Mouse (Mus musculus) c-Kit-negative CD71-positive TER-119-positive erythroid progenitor cells, embryonic 14.5 days (primary cell): ENCODE results near the gene Myo1e.

Experiments
- DNase-seq: peaks from one replicate; pipeline ENCODE4 v3.0.0-alpha.2; 2013; ENCODE audit warnings: low read depth, low spot score

Gene Myo1e

DNA sequence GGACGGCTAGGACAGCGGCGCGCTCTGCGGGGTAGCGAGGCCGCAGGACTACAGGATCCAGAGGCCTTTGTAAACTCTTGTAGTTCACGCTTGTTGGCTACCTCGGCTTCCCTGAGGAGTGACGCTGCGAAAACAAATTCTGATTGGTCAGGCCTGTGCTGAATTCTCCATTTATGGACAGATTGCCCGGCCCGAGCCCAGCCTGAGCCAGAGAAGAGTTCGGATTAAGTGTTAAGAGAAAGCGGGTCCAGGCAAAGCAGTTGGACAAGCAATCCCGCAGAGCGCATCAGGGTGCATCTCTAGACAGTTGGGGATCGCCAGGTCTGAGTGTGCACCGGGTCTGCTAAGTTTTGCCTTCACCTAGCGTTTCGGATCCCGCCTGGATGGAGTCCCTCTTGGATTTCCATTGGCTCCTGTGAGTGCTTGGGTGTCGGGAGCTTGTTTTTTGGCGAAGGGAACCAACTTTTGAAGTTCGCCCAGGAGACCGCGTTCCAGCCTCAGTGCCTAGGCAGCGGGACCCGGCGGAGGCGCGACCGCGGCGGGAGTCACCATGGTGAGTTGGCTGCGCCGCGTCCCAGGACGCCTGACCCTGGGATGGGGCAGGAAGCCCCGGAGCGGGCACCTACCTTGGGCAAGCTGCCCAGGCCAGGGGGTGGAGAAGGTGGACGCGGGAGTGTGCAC, at the start of gene Myo1e:
Gene Myo1e (plus strand): TSS at position 200 of the 681 bp plus-strand sequence.
- no peak for DNase-seq

DNA sequence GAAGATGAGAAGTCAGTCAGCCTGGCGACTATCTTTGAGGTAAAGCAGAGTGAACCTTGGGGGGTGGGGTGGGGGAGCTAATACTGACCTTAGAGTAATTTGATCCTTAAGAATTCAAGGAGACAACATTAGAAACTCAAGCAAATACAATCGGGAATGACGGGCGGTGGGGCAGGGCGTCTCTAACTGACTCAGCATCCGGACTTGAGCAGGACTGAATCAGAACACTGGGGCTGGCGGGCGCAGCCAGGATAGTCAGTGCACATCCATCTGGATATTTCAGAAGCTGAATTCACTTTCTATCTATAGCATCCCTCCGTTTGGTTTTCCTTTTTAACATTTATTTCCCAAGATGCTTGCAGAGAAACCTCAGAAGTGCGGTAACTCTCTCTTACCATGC, 47.1 kb upstream of the Myo1e start:
- DNase-seq: no peak

DNA sequence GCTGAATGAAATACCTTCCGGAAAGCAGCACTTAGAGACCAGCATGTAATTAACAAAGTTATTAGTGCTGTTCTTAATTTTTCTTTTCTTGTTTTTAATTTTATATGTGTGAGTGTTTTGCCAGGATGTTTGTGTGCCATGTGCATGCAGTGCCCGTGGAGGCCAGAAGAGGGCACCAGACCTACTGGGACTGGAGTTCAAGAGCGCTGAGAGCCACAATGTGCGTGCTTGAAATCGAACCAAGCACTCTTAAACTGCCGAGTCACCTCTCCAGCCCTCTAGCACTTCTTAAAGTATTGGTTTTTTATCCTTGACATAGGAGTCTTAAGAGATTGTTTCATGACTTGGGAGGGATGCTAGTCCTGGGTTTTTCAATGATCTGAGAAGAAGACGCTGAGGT, 38.2 kb upstream of the Myo1e start:
- DNase-seq: no peak

DNA sequence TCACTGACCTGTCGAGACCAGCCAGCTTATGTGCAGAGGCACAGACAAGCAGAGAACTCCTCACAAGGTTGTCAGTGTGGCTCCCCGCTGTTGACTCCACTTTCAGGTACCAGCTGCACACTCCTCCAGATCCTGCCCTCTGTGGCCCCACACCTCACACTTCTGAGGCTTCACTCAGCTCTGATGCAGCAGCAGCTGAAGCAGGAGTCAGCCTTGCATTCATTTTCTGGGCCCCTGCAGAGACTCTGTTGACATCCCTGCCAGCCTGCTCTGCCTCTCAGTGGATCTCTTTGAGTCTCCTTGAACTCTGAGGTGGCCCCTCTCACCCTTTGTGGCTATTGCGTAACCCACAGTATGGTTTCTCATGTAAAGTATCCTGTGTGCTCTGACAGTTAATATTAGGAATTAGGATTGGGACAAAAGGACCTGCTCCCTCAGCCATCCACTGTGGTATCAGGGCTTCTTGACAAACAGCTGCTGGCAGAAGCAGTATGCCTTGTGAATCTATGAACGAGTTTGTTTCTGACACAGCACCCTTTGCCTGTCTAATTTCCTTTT, 32.8 kb upstream of the Myo1e start:
- DNase-seq: no peak

DNA sequence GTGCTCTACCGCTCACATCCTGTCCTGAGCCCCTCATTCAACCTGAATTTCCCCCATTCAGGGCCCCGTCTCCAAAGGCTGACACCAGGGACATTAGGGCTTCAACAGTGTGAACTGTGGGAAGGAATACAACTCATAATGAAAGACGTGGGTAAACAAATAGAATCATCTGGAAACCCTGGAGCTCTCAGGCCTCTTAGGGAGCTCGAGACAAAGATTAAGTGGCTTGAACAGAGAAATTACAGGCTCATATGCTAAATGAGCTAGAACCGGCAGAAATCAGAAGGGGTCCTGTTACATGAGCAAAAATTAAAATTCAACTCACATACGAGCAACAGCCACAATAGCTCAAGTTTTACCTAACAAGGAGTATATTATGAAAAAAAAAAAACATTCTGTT, 32.3 kb upstream of the Myo1e start:
- DNase-seq: no peak

DNA sequence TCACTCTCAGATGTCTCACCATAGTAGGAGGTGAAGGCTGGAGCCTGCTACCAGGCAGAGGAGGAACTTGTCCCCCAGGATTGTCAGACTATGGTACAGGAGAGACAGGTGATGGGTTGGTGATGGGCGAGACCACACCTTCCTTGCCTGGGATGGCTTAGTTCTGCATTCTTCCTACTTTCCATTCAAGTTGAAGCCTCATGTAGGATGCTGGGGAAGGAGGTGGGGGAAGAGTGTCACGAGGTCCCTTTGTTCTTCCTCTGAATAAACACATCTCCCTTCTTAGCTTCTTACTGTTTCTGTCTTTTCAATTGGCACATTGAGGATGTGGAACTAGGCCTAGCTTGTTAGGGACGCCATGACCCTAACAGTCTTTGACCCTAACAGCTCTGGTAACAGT, 30.9 kb upstream of the Myo1e start:
- no peak for DNase-seq

DNA sequence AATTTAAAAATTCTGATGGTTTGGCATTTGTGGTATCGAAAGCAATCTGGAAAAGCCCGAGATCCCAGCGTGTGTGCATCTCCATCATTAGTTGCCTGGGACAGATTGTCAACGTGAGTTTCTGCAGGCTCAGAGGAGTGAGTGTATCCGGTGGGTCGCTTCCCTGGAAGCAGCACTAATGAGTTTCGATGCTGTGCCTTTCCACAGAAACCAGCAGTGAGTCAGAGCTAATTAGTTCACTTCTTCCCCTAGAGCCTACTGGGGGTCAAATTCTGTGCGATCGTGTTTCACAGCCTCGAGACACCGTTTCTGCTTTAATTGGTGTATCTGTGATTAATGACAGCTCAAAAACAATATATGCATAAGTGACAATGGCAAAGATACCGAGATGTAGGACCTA, 25.4 kb upstream of the Myo1e start:
- no peak for DNase-seq

DNA sequence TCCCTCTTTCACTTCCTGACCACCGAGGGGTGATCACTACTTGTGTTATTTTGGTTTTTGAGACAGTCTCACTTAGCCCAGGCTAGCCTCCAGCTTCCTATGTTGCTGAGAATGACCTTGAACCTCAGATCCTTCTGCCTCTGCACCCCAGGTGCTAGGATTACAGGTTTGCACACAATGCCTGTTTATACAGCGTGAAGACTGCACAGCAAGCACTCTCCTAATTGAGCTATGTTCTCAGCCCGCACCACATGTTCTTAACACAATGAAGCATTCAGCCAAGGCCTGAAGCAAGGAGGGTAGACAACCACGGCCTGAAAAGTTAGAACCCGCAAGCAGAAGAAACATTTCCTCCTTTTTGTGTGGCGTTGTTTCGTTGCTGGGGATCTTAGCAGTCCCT, 24.5 kb upstream of the Myo1e start:
- no peak for DNase-seq

DNA sequence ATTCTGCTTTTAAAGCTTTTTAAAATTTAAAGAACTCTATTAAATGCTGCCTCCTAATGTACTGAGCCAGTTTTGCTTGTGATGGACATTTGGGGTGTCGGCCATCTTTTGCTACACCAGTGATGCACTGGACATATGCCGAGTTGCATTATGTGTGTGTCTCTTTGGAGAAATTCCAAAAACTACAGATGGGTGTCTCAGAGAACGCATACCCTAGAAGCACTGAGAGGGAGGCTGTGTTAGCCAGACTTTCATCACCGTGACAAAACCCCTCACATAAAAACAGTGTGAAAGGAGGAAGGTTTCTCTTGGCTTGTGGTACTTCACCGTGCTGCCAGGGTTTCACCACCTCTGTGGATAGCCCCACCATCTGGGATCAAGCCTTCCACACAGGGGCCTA, 14.8 kb upstream of the Myo1e start:
- DNase-seq: no peak

DNA sequence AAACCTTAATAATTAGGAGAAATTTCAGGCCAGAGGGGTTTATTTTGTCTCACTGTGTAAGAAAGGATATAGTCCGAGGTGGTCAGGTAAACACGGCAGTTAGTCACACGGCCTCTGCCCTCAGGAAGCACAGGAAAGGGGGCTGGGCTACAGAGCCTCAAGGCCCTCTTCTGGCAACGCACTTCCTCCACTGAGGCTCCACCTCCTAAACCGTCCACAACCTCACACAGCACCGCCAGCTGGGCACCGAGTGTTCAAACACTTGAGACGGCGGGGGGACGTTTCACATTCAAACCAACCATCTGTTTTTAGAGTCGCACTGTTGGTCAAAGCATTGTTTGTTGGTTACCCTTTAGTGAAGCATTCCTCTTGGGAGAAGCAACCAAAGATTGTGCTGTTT, 12.5 kb upstream of the Myo1e start:
- DNase-seq: no peak

DNA sequence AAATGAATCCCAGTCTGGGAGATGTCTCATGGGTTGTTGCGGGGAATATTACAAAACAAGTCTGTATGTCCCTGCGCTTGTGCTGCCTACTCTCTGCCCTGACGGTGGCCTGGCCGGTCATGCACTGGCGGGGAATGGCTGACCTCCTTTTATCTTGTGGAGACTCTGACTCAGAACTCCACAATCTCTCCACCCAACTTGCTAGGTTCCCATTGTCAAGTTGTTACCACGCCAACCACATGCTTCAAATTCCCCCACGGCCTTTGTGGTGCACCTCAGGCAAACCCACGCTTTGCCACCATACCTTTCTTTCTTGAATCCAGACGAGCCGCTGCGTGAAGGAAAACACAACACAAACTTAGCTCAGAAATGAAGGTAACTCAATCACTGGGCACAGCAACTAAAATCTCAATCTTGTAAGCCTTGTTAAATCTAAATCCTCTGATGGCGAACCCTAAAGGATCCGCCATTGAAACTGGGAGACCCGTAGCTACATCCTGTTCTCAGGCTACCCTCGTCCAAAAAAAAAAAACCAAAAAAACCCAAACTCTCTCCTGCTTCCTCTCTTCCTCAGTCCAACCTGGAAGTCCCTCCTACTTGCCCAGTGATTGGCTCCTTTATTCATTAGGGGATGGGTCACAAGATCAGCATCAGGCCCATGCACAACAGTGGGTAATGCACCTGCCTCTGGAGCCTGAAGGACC, 10.0 kb upstream of the Myo1e start:
- DNase-seq: no peak

DNA sequence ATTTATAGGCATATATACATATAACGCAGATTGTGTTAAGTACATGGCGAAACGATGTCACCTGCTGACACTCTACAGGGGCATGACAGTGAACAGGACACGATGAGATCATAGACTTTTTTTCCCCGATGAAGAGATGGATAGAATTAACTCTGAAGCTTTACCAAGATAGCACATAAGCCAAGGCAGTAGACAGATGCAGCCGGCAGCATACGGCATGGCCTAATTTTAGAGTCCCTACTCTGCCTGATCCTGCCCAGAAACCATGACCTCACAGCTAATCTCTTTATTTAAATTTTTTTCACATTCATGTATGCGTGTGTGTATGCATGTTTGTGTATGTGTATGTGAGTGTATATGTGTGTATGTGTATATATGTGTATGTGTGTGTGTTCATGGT, 9.2 kb upstream of the Myo1e start:
- DNase-seq: no peak

DNA sequence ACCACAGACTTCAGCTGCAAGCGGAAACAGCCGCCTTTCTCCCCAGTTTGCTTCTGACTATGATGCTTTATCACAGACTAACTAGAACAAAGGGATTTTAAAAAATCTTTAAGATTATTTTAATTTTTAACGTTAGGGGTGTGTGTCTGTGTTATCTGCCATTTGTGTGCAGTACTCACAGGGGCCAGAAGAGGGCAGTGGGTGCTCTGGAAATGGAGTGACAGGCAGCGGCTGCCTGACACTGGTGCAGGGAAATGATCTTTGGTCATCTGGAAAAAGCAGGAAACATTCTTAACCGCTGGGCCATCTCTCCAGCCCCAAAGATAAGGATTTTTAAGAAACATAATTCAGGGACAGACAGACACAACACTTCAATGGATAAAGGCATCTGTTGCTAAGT, 4.4 kb upstream of the Myo1e start:
- DNase-seq: peak; percentile 5

DNA sequence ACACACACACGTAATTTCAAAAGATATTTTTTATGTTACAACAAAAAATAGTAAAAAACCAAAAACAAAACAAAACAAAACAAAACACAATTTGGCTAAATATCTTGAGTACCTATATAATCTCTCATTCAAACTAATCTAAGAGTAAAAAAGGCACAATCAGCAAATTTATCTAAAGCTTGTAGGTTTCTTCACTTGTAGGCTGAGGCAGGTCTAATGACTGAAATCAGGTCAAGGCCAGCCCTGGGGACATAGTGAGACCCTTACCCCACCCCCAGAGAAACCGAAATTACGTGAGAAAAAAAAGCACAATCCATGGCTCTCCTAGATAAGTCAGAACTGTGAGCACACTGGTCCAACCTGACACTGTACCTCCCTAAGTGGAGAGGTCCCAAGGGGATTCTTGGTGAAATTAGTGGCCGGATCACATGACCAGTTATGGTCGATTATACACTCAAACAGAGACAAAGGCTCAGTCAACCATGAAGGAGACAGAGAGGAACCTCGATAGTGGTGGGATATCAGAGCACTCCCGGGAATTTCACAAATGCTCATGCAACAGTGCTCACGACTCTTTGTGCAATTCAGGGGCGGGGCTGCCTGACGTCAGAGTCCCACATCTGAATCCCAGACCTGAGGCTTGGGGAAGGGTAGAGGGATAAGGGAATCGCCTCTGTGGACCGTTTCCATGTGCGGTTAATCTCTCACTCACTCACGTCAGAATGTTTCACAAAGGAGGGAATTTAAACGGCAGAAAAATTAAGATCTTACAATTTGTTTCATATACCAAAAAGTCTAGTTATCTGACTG, 3.7 kb upstream of the Myo1e start:
- DNase-seq: no peak

DNA sequence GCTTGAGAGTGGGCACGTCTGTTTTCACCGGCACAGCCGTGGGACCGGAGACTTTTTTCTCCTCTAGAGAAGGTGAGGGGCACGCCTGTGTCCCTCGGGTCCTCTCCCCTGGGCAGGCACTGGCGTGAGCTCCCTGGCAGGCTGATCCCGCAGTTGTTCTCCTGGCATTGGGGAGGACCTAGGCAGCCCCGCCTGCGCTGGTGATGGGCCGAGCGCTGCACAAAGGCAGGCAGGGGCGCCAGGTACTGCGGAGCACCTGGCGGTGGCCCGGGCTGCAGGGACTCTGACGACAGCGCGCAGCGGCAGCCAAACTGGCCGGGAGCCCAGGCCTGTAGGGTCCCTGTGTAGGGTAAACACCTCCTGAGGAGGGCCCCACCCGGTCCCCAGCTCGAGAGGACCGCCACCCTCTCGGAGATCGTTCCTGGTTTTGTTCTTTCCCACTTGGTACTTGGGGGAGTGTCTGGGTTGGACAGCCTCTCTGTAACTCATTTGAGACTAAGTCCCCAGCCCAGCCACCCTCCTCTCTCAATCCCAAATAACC, 901 bp downstream of the Myo1e start:
- no peak for DNase-seq

DNA sequence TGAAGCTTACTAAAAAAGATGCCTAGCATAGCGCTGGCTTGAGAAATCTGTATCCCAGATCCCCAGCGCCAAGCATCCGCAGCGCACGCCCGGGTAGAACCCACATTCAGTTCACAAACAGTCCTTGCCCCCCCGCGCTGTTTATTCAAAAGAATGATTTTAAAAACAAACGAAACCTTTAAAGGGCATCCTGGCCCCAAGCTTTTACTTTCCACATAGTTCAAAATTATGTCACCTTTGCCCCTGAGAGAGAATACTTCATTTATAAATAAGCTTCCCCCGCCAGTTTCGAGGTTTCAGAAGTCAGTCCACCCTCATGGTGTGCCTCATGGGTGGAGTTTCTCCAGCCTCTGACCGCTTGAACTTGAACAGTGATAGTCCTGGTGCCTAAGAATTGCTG, 1.6 kb downstream of the Myo1e start:
- DNase-seq: no peak

DNA sequence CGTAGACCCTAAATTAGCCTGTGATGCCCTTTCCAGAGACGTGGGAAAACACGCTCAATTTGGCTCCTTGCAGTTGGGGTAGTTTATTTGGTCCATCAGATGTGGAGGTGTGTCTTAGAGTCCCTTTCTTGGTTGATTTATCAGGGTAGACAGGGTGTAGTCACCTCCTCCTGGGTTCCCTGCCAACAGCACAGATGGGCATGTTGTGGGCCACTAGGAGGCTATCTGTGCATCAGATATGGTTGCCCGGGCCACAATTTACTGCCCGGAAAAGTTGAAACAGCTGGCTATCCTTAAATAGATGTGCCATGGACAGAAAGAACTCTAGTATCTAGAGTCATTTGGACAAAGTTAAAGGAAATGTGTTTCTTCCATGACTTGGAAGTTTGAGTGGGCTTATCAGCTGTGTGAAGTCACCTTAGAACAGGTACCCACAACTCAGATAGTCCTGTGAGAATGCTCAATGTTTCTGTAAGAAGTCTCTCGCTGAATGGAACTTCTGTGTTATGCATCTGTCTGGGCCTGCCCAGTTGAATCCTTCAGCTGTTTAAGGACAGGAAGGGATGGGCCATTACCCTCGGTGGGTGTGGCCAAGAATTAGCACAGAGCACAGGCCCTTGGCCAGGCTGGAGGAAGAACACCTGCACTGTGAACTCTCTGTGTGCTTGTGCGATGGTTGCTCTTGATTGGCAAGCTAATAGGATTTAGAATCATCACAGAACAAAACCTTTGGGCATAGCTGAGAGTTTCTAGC, 2.3 kb downstream of the Myo1e start:
- DNase-seq: no peak

DNA sequence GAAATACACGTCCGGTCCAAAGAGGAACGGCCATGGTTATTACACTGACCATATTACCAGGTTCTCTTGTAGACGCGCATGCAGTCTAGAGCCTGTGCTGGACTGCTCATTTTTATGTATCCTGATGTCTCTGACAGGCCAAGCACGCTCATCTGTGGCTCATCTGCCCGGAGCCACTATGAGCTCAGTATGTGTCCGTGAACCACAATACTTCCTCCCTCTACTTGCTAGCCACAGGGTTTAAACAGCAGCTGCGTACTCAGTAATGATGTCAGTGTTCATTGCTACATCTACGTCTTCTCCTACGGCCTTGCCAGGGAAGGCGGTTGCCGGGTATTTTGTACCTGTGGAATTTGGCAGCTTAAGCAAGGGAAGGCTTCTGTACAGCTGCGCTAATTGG, 4.5 kb downstream of the Myo1e start:
- DNase-seq: no peak

DNA sequence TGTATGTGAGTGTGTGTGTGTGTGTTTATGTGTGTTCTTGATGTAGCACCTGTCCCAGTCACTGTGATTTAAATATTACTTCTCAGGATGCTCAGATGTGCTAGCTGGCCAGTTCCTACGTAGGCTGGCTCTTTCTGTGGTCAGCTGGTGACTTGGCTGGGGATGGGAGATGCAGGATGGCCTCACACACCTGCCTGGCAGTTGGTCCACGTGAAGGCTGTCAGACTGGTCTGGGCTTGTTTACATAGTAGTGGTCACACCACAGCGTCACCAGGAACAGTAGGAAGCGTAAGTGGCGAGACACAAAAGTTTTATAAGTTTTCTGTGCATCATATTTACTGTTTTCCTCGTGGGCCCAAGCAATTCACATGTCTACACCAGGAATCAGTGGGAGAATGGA, 9.4 kb downstream of the Myo1e start:
- no peak for DNase-seq

DNA sequence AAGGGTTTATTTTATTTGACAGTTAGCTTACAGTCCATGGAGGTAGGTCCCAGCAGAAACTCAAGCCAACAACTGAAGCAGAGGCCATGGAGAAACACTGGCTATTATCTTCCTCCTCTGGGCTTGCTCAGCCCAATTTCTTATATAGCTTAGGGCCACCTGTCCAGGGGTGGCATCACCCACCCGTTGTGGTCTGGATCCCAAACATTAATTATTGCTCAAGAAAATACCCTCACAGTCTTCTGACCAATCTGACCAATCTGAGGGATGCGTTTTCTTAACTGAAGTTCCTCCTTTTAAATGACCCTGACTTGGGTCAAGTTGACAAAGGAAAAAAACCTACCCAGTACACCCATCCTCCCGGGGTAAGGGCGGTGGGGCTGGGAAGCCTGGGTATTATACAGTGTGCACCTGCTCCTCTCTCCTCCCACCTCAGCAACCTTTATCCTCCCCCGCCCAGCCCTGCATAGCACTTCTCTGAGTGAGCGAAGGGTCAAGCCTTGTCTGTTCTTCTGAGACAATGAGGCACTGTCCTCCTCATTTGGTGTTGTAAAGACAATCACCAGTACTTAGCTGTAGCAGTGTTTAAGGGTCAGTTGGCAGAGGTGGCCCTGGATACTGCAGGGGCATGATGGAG, 12.3 kb downstream of the Myo1e start:
- no peak for DNase-seq
